Mouse (Mus musculus) layer of hippocampus, adult 18-20 months (tissue): ENCODE results near the gene Osmr. TPM values are rescaled to one million over a fixed set of nuclear protein-coding genes. Genes with fewer than 3 reads are reported as not detected.

ENCODE experiments used
- DNase-seq, 2 experiments: peaks; one replicate each; pipeline ENCODE4 v3.0.0; 2022; ENCODE audit warnings: low spot score in 2 of 2
- long read RNA-seq: library from polyadenylated mRNA; stranded (forward); transcript quantifications from one replicate; pipeline ENCODE4 v2.0.0, GENCODE M21; 2021
- total RNA-seq, 2 experiments: library from RNA; stranded (reverse); gene quantifications; 2 replicates each; pipeline ENCODE4 v1.2.3; 2021

The Osmr gene
- 1 to 10 TPM; 2.9 to 4.5 TPM for total RNA-seq
- long read RNA-seq, full-length matches to known transcripts = 2 of 2 reads
- long read RNA-seq, partial matches to known transcripts = 0 of 2 reads
- long read RNA-seq, other reads (novel, unspliced or antisense) = 0 of 2 reads

DNA sequence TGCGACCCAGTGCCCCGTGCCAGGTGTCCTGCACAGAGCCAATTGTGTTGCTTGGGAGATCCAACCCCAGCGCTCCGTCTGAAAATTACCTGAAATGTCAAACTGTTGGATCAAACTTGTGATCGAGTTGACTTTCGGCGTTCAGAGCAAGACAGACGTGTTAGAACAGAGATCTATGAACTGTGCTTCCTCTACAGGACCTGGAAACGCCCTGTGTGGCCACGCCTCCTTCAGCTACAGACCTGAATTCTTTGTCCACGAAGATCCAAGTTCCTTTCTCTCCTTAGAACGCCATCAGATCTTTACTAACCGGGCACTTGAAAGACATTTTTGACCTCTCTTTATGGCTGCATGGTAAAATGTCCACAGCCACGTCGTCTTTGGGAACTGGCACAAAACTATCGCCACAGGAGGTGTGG is at the start of gene Osmr:
Osmr (minus strand) TSS at position 369 of the 419 bp plus-strand sequence.
- no peak for DNase-seq

GRCm38 (mm10) chr15:6919406-6919805 is 44.6 kb upstream of the Osmr start:
- DNase-seq = no peak

DNA sequence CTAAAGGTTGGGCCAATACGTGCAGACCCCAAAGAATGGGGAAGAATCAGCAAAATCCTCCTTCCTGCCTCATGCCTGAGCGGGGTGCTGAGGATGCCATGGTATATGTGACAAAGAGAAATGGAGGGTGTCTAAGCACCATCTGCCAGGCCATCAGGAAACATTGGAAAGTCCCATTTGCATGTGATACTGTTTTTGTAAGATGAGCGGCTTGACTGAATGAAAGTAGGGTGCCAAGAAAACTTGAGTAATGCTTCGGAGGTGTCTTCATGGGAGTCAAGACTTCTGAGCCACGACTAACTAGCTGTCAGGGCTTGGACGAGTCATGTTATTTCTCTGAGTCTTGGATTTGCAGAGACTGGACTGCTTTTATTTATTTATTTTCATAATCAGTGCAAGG is 39.4 kb upstream of the Osmr start:
- peak in 1 of 2 experiments; percentile 58 for DNase-seq

DNA sequence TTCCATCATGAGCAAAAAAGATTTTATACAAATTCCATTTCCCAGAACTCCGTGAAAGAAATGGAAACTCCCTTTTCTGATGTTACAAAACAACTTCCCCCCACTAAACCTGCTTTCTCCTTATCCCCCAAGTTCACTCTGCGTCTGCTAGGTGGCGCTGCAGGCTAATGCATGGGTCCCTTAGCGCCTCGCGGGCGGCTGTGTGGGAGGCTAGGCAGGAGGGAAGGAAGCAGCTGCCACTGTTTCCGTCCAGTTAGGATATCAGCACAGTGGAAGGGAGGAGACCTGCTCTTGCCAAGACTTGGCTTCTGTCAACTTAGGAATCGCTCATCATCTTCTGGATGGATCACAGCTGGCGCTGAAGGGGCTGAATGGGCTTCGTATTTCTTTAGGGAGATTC is 34.9 kb upstream of the Osmr start:
- DNase-seq = peak; percentile 87 to 94

- DNase-seq = no peak
Measured at GRCm38 (mm10) chr15:6909084-6909483, 34.3 kb upstream of the Osmr start.

DNA sequence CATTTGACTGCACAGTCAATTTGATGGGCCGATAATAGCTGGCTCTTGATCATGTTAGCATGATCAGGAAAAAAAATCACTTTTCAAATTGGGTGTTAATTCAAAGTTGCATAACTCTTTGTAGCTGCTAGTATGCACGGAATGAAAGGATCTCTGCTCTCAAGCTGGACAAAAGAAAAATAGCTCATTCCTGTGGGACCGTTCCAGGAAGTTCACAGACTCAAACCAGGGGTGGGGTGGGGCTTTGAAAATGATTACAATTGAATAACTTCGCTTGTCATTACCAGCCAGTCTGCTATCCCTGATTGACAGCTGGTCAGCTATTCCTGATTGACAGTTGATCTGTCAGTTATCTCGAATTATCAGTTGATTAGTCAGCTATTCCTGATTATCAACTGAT is 33.8 kb upstream of the Osmr start:
- no peak for DNase-seq

- peak; percentile 38 to 63 for DNase-seq
Measured at GRCm38 (mm10) chr15:6906260-6907047, 31.7 kb upstream of the Osmr start.

GRCm38 (mm10) chr15:6905726-6906125 is 31.0 kb upstream of the Osmr start:
- no peak for DNase-seq

GRCm38 (mm10) chr15:6903286-6903975 is 28.7 kb upstream of the Osmr start:
- DNase-seq = no peak

- DNase-seq = no peak
Measured at GRCm38 (mm10) chr15:6901982-6902639, 27.3 kb upstream of the Osmr start.

DNA sequence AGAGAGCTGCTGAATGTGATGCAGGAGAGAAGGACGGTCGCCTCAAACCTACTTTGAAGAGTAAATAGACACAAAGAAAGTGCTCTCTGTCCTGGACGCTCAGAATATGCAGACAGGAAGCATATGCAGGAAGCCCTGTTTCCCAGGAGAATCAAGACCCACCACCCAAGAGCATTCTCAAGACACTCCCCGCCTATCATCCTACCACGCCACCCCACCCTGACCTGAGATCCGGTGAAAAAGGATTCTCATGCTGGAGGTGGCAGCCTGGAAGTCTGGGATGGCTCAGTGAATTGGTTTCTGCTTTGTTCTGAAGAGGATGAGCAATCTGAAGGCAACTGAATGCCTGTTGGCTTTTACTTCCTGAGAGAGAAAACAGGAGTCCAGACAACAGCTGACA is 26.5 kb upstream of the Osmr start:
- no peak for DNase-seq

DNA sequence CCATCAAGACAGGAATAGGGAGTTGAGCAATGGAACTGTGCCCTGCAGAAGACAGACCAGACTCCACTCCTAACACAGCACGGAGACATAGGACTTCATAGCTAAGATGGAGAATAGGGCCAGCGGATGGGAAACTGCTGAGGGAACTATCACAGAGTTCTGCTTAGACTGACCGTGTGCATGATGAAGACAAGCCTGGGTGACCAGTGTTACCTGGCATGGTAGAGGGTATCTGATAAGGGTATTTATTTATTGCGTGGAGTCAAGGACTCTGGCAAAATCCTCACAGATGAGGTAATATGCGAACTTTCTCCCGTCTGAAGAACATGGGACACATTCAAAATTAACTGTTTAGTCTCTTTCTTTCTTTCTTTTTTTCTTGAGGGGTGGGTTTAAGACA is 9.5 kb upstream of the Osmr start:
- DNase-seq = no peak

GRCm38 (mm10) chr15:6883816-6884215 is 9.0 kb upstream of the Osmr start:
- DNase-seq = peak; percentile 46 to 78

GRCm38 (mm10) chr15:6883091-6883490 is 8.3 kb upstream of the Osmr start:
- DNase-seq = no peak

GRCm38 (mm10) chr15:6882180-6882579 is 7.4 kb upstream of the Osmr start:
- peak in 1 of 2 experiments; percentile 59 for DNase-seq

DNA sequence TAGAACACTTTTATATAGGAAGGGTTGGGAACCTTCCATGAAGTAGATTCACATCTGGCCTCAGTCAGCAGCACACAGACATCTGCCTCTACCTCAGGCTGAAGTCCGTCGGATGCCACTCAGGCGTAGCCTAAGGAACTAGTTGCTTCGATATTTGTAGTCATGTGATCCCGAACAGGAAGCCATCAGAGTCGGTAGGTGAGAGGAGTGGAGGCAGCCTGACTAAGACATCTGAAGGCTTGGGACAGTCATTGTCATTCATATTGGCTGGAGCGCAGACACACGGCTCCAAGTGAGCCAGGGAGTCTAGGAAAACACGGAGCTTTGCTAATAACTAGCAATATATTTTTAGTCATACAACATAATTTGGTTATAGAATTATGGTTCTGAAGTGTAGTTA is 6.4 kb upstream of the Osmr start:
- no peak for DNase-seq

DNA sequence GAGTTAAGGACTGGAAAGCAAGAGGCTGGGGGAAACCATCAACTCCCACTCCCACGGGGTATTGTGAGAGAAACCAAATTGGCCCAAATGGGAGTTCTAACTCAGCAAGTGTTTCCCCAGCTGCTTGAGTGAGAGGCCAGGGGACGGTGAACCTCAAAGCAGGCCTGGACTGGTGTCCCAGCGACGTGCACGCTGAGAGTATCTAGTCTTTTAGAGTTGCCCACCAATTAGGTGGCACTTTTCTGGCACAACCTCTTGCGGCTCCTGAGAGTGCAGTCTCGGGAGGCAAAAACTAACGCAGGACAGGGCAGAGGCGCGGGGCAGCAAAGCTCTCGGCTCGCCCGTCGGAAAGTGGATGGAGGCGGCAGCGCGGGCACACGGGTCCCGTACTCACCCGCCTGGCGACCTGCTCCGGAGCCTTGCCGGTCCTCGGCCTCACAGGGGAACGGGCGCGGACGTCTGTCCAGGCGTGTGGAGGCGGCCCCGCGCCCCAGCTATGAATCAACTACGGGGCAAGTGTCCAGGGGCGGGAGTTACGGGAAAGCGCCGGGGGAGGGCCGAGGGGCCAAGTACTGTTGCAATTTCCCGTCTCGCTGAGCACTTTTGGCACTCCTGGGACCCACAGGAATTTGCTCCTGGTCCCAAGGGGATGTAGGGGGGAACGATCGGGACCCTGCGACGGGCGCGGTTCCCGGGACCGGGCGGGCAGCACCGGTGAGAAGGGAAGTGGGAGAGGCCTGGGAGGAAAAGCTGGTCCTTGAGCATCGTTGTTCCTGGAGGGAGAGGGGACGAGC is 765 bp downstream of the Osmr start:
- no peak for DNase-seq

DNA sequence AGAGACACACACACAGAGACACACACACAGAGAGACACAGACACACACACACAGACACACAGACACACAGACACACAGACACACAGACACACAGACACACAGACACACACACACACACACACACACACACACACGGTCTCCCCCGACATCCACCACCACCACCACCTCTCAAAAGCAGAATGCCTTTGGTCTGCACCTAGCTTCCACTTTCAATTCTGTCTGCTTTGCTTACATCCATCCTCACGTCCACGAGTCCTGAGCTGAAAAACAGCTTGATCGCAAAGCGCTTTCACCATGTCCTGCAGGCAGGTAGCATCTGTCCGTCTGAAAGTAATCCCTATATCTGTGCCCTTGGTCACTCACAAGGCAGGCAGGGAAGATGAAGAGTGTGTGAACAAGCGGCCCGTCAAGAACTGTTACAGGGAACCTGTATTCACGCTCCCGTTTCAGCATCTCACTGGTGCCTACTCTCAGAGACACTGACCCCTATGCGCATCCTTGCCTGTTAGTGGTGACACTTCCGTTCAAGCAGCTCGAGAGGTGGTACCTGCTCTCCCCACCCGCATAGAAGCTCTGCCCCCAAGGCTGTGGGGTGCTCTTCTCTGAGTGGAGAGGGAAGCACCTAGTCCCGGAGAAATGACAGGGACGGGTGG is 1.5 kb downstream of the Osmr start:
- no peak for DNase-seq

- no peak for DNase-seq
Measured at GRCm38 (mm10) chr15:6871621-6872359, 3.0 kb downstream of the Osmr start.

DNA sequence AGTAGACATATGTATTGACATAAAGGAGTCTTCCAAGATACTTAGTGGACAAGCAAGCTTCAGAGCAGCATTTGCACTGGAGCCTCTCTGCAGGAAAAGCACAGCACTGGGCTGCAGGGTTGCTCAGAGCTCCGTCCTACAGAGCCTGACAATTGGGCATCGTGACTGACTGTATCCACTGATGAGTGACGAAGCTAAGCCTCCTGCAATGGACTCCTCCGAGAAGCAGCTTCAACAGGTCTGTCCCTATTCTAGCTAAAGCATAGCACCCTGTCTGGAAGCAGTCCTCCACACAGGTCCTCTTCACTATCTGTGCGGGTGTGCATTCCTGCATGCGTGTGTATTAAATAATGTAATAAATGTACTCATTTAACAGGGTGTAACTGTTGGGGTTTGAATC is 7.9 kb downstream of the Osmr start:
- no peak for DNase-seq
